Mouse (Mus musculus): ENCODE results near the gene Crtap.
"Not testable (repeated sequence)": the region's sequence is repeated elsewhere in the genome, so short reads cannot be mapped to it uniquely, and the experiment has no call there.

The Crtap gene

DNA sequence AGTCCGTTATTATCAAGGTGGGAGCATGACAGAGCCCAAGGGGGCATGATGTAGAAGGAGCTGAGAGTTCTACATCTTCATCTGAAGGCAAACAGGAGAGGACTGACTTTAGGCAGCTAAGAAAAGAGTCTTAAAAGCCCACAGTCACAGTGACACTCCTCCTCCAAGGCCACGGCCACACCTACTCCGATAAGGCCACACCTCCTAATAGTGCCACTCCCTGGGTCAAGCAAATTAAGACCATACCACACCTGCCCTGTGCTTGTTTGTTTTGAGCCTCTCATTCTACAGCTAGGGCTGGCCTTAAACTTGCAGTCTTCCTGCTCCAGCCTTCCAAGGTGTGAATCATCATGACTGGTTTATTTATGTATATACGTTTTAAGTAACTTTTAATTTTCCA, 4.8 kb upstream of the Crtap start:
- no peak for DNase-seq (ENCODE audit: low spot score)

DNA sequence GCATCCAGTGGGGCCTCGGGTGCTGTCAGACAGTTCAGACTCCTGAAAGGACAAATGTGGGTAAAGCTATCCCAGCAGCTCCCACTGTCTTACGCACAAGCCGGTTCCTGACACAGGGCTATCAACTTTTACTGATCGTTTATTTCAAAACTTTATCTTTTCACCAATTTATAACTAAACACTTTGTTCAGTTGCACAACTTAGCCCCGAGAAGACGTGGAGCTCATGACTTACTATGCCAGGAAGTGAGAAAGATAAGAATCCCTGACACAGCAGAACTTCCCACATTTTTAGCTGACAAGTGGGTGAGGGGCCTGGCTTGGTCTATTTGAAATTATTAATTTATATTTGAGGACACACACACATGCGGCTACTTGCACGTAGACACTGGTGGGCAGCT, 4.2 kb upstream of the Crtap start:
- no peak for DNase-seq (ENCODE audit: low spot score)

DNA sequence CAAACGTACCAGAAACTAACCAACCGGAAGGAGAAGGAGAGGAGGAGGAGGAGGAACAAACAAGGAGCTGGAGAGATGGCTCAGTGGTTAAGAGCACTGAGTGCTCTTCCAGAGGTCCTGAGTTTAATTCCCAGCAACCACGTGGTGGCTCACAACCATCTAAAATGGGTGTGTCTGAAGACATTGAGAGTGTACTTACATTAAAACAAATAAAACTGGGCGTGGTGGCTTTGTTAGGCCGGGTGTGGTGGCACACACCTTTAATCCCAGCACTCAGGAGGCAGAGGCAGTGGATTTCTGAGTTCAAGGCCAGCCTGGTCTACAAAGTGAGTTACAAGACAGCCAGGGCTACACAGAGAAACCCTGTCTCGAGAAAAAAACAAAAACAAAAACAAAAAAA, 3.7 kb upstream of the Crtap start:
- DNase-seq (ENCODE audit: low spot score) = not testable (repeated sequence)

DNA sequence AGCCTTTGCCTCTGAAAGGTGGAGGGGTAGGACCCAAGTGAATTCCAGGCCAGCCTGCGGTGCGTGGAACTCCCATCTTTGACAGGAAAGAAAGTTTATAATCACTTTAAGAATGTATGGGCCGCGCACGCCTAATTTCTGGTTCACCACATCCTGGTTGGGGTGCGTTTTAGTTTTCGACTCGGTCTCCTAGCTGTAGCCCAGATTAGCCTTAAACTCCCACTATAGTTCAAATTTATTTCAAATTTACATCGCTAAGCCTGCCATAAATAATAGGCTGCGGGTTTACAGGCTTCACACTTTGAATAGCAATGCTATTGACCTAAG, 237 bp upstream of the Crtap start:
- no peak for DNase-seq (ENCODE audit: low spot score)

DNA sequence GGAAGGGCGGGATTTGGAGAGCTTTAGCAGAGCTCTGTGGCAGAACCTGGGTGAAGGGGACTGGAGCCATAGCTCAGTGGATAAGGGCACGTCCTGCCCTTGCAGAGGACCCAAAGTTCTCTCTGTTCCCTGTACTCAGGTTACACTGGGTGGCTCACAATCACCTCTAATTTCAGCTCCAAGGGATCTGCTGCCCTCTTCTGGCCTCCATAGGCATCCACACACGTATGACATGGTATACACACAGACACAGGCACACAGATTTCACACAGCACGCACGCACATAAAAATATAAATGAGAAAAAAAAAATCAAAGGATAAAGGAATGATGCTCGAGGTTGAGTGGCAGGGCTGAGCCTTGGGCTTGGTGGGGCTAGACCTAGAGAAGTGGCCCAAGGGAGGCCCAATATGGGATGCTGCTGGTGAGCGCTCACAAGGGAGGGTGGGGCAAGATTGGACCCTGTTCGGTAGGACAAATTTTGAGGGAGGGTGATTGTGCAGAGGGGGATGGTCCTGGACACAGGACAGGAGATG, 1.0 kb downstream of the Crtap start:
- DNase-seq (ENCODE audit: low spot score) = no peak

DNA sequence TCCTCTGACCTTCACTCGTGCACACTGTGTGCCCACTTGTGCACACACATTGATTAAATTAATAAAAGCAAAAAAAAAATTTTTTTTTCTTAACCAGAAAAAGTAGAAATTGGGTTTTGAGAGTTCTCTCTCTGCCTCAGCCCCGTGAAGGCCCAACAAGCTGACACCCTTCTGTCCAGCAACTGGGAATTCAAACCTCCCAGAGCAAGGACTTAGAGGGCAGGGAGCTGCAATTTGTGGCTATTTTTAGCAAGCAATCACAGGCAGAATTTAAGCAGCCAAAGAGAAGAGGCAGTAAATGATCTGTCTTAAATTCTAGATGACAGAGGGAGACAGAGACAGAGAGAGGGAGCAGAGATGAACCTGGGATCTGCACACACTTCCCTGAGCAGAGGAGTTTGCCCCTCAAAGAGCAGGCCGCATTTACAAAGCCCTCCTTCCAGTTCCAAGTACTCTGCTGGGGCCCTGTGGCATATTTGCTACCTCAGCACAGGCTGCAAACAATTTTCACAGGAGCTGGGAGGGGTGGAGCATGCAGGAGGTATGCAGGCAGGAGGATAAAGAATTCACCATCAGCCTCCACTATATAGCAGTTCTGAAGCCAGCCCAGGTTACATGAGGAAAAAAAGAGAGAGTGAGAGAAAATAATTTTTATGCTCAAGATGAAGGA, 1.6 kb downstream of the Crtap start:
- no peak for DNase-seq (ENCODE audit: low spot score)

DNA sequence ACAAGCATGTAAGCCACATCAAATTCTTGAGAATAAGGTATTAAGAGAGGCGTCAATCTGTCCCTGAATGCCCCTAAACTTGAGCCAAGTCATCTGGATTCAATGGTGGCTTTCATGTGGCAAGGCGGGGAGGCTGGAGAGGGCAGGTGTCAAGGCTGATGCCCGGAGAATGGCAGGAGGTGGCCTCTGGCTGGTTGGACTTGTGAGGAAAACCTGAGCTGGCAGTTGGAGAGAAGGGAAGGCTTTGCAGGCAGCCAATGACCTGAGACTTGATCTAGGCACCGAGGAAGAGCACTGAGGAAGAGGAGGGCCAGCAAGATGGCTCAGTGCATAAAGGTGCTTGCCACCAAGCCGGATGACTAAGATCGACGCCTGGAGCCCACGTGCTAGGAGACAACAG, 2.2 kb downstream of the Crtap start:
- DNase-seq (ENCODE audit: low spot score) = no peak

DNA sequence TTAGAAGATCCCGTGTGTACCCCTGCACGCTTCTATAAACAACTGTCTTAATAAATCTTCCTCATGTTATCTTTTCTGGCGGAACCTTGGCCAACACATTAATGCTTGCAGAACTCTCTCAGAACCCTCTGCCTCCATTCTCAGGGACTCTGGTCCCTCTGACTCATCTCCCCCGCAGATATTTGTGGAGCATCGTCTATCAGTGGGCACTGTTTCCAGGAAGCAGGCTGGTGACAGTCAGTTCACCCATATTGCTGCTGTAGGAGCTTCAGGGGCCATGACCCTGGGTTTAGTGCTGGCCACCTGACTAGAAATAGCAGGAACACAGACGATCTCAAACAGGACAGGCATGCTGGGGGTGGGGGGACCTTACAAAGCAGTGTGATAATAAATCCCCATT, 3.4 kb downstream of the Crtap start:
- no peak for DNase-seq (ENCODE audit: low spot score)

DNA sequence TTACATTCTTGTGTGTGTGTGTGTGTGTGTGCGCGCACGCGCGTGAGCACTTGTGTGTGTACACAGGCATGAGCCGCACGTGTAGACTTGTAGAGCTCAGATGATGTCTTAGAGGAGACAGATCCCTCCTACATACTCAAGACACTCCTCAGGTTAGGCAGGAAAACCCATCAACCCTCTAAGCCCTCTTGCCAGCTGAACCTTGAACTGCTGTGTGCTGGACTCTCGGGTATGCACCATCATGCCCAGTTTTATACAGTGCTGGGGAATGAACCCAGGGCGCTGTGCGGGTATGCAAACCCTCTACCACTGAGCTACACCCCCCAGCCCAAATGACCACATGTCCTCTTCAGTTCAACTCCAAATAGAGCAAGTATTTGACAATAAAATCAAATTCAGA, 5.3 kb downstream of the Crtap start:
- no peak for DNase-seq (ENCODE audit: low spot score)

DNA sequence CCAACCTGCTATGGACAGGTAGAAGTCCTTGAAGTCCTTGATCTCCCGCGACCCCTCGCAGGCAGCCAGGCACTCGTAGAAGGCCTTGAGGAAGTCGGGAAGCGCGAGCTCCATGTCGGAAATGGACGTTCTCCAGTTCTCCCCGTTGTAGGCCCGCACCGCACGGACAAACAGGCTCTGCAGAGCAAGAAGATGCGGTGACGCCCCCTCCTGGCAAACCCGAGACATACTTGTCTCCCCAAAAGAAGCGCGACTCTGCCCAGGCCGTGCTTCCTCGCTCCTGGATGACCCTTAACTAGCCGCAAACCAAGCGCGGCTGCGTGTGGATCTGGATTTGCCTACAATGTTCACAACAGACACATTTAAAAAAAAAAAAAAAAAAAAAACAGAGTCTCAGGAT, 5.8 kb downstream of the Crtap start:
- no peak for DNase-seq (ENCODE audit: low spot score)

DNA sequence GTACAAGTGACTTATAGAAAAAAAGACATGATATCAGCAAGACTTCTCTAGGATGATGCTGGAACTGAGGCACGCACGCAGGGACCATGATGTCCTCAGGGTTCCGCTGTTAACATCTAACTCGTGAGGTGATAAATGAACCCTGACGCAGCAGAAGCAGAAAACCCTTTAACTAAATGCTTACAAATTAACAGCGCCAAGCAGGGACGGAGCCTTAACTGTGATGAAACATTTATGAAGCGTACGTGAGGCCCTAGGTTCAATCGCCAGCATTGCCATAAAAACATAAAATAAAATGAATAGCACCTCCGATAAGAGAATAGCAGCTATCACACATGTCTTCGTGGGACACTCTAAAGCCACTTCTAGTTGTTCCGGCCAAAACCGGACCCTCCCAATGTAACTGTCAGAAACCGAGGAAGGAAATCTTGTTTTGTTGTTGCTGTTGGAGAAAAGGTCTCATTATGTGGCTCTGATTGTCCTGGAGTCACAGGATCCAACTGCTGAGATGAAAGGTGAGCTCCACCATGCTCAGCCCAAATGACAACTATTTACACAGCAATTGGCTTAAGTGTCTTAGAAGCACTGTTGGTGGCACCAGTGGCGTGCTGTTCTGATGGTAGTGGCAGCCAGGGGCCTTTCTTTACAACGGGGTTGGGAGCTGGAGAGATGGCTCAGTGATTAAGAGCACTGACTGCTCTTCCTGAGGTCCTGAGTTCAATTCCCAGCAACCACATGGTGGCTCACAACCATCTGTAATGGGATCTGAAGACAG, 7.4 kb downstream of the Crtap start:
- no peak for DNase-seq (ENCODE audit: low spot score)

DNA sequence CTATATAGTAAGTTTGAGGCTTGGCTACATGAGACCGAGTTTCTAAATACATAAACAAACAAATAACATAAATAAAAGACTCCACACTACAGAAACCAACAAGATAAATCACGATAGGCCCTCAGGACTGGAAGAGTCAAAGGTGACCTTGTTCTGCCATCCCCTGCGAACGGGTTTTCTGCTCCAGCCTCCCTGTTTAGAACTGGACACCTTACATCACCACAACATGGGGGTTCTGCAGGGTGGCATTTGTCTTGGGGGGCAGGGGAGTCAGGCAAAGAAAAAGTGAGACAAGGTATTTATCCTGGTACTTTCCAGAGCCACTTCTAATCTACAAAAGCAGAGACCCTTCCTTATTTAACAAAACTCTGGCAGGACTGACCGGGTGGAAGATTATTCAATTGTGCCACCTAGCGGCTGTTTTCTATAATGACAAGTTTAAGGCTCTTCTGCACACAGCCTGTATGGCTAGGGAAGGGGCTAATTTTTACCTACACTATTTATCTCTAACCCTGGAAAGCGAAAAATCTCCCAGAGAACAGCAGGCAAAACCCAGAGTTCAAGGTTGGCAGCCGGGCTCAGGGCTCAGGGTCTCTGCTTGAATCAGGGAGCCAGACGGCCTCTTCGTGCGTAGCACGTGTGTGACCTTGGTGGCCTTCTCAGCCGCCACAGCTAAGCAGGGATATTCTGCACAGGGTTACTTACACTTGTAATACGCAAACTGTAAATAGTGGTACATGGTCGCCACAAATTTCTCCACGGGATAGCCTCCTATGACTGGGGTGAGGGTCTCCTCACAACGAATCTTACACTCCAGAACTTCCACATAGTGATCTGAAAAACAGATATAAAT, 9.4 kb downstream of the Crtap start:
- DNase-seq (ENCODE audit: low spot score) = no peak

DNA sequence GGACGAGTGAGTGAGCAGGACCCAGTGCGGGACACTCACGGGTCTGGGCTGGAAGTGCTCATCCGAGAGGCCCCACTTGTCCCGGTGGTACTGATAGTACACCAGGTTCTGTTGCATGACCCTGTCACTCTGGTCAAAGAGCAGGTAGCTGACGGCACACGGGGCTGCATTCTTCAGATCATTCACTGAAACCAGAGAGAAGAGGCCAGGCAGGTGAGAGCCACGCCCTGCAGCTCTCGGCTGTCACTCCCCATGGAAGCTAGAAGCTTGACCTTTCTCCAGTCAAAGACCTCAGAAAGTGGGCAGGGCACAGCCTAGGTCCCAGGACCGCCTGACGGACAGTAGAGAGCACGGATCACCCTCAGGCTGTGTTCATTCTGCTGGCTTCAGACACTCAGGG, 10.6 kb downstream of the Crtap start:
- DNase-seq (ENCODE audit: low spot score) = no peak

DNA sequence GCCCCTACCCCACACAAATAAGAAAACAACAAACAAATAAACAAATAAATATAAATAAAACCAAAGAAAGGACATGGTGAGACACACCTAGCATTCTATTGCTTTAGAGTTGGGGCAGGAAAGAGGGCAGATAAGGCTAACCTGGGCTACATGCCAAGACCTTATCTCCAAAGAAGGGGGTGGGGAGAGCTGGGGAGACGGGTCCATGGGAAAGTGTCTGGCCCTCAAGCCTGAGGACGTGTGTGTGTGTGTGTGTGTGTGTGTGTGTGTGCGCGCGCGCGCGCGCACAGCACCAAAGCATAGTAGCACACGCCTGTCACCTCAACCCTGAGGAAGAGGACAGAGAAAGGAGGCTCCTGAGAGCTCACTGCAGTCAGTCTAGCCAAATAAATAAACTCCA, 13.3 kb downstream of the Crtap start:
- DNase-seq (ENCODE audit: low spot score) = no peak

DNA sequence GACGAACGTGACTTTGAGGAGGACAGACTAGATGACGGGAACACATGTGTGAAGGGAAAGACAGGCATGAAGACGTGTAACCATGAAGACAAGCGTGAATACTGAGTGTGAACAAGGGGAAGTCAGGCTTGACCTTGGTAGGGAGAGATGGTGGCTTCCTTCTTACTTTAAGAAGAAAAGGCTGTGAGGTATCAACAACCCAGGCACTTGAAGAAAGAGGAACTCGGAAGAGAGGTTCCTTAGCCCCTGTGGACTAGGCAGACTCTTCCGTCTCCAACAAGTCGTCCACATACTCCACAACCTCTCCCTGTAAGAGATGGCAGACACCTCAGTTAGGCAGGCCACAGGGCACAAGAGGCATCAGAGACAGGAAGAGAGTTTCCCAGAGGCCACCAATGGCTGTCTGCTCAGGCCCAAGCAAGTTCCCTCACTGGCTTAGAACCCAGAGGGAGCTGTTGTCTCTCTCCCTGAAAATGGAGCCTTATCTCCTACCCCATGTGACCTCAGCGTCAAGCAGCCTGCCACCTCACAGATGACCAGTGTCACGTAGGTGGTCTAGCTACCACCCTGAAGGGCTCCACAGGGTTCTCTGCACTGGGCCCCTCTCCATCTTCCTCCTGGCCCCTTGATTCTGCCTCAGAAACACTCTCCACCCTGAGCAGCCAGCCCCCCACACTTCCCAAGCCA, 15.1 kb downstream of the Crtap start:
- no peak for DNase-seq (ENCODE audit: low spot score)

DNA sequence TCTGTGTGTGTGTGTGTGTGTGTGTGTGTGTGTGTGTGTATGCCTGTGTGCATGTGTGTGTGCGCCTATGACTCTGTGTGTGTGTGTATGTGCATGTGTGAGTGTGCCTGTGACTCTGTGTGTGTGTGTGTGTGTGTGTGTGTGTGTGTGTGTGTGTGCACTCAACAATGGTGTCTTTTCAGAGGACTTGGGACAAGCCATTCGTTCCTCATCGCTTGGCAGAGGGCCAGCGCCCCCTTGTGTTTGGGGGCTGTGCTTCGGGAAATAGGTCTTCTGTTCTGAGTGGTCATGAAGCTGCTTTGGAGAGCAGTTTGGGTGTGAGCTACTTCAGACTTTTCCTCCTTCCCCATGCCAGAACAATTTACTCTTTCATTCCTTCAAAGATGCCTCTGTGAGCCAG, 18.8 kb downstream of the Crtap start:
- DNase-seq (ENCODE audit: low spot score) = not testable (repeated sequence)

DNA sequence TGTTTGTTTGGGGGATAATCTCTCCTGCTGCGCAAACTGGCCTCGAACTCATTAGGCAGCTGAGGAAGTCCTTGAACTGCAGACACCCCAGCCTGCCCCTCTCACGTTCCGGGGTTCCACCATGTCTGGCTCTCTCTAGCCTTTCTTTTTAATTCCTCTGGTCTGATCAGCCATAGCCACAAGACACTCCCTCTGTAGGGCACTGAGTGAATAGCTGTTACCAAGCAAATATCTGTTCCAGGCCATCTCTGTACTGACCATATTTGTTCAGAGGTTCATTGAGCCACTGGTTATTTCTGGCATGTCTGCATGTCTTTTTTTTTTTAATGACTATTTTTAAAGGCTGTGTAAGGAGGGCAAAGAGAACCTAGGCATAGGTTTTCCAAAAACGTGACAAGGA, 21.1 kb downstream of the Crtap start:
- DNase-seq (ENCODE audit: low spot score) = not testable (repeated sequence)

DNA sequence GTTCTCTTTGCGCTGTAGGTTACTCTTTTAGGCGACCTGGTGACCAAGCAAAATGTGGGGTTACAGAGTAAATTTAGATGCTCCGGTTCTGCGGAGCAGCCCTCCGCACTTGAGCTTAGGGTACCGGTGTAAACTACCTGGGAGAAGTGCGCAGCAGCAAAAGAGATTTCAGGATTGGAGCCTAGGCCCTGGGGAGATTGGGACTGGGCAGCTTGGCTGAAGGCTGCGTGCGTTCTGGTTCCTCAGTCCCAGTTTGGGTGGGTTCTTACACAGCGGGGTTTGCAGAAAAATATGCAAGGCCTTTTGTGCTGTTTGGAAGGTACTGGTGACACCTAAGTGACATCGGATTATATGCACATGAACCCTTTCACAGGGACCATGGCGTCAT, 22.0 kb downstream of the Crtap start:
- no peak for DNase-seq (ENCODE audit: low spot score)

DNA sequence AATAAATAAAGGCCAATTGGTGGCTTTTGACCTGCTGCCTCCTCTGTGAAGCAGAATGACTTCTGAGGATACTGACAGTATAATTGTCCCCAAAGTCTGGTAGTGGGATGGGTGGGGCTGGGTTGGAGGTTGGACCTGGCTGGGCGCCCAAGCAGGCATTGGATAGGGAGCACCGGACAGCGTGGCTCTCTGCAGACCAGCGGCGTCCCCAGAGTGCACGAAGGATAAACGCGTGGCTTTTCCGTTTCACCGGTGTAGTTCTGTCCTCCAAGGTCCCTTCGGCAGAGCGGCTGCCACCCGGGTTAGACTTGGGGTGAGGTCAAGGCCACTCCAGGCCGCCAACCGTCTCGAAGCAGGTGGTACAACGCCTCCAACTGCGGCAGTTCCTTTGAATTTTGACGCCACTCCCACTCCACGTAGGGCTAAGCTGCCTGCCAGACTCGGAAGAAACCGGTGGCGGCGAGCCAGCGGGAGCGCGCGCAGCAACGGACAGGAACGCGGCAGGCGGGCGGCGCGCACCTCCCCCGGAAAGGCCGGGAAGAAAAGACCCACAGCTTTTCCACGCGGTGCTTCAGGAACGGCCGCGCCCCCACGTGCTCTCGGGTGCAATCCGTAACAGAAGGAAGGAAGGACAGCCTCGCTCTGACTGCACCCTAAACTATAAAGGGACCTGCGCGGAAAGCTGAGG, 22.5 kb downstream of the Crtap start:
- DNase-seq (ENCODE audit: low spot score) = no peak

DNA sequence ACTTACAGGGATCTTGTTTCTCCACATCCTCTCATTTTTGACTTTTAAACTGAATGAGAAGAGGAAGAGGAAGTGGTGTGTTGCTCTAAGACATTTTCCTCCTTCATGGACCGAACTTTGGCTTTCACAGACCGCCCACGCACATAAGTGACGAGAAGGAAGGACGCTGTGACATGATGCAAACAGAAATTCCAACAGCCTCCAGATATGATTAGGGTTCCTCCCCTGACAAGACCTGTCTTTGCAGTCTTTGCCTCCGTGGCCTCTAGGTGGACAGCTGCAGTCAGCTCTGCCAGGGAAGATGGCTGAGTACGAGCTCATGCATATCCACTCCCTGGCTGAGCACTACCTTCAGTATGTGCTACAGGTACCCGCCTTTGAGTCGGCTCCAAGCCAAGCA, 60.6 kb downstream of the Crtap start, which contains the start of gene Bcl2a1c:
Gene Bcl2a1c, plus strand, starts transcription at position 281 of the 400 bp plus-strand sequence.
- not testable (repeated sequence) for DNase-seq (ENCODE audit: low spot score)

DNA sequence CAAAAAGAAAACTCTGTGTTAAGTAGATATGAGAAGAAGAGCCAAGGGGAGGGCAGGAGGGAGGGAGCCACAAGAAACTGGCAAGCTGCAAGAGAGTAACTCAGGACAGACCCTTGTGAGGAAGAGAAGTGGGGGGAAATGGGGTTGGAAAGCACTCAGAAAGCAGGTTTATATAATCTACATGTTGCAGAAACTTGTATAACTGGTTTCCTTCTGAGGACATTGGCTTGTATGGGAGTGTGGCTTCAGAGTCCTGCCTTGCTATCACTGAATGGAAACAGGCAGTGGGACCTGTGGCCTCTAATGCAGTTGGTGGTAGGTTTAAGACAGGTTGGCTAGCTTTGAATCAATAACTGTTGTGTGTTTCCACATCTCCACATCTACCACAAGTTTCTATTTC, 62.1 kb downstream of the Crtap start:
- DNase-seq (ENCODE audit: low spot score) = not testable (repeated sequence)

Data from layer of hippocampus, adult 9-10 months (tissue).